Mouse (Mus musculus): Measurements from ENCODE around the gene Pml.
A peak's percentile ranks its signal among the peaks of the same experiment; 100 is the strongest.
"Not testable (repeated sequence)": the region's sequence is repeated elsewhere in the genome, so short reads cannot be mapped to it uniquely, and the experiment has no call there.

Pml gene

DNA sequence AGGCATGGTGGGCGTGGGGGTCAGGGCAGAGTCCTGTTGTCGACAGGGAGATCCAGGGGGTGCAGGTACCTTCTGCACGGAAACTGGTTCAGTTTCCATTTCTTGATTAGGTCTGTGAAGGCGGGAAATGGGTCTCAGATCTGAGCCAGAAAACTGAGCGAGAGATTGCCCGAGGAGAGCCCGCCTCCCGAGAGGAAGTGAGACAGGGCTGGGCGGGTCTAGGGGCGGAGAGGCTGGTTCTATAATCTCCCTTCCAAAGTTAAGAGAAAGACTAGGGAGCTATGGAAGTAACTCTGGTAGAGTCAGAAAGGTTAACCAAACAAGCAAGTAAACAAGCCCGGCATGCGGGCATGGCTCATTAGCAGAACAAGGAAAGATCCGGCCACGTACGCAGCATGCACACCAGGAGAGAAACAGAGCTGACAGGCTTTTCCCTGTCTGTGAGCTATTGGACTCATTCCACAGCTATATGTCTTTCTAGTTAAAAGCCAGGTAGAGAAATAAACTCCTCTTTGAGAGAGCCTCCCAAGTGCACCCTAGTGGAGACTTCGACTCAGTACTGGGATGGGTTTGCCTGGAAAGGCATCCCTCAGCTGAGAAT lies at the start of gene Pml:
Pml (minus strand) TSS at position 195 of the 601 bp plus-strand sequence.
- peak; percentile 50 to 63 for DNase-seq

DNA sequence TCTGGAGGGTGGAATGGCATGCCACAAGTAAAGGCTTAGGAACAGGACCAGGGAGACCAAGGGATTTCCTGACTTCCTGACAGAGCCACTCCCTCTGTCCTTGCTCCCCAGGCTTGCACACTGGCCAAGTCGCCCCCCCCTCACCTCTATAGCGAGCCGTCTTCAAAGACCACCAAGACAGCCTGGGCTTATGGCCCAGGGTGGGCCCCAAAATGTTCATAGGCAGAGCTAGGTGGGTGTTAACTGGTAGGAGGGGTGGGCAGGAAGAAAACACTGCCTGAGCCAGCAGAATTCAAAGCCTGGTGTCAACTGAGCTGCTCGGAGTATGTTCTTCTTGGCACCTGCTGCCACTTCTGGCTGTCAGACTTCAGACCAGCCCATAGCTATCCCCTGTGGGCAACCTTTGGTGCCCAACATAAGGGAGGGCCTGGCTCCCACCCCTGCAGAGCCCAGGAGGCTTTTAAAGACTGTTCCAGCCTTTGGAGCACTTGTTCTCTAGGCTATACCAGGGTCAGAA lies 48.4 kb upstream of the Pml start:
- no peak for DNase-seq

GRCm38 (mm10) chr9:58297065-58297464 lies 47.5 kb upstream of the Pml start:
- DNase-seq = no peak

- no peak for DNase-seq
Measured at GRCm38 (mm10) chr9:58295766-58296361, 46.3 kb upstream of the Pml start.

DNA sequence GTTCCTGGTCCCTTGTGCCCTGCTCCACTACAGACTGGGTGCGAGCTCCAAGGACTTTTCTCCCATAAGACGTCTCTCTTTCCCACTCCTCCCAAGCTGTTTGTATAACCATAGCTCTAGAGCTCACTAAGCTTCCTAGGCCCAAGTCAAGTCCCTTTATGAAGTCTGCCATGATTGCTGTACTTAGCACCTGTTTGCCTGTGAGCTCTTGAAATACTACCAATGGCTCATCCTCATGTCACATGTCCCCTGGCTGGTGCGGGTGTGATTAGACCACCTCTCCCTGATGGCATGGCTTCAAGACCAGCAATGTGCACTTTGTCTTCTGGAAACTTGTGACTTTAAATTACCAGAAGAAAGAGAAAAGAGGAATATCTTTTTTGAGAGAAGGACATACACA lies 45.8 kb upstream of the Pml start:
- DNase-seq = no peak

DNA sequence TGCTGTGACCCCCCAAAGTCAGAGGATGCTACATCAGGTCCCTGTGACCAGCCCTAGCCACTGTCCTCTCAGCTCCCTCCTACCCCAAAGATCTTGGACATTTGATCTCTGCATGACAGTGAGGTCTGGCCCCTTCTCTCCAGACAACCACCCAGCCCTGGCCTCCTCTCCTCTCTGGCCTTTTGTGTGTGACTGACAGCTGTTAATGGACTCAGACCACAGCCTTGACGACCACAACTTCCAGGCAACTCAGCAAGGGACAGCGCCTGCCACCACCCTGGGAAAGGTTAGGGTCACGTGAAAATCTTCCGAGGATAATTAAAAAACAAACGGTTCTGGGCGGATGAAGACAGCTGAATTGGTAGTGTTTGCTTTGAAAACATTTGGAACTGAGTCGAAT lies 44.9 kb upstream of the Pml start:
- no peak for DNase-seq

DNA sequence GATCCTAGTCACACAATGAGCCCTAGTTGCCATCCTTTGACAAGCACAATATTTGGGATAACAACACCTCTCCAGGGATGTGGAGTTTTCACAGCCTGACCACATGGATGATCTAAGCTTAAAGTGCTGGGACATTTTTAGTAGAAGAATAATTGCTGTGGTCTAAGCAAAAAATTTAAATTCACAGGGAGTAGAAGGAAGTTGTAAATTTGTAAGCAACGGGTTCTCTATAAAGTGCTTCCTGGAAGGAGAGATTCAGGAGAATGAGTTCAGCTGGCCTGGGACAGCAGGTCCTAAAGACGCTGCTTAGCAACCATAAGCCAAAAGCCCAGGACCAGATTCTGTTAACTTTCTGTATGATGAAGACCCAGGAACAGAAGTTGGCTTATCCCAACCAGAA lies 40.3 kb upstream of the Pml start:
- no peak for DNase-seq

- no peak for DNase-seq
Measured at GRCm38 (mm10) chr9:58289090-58289489, 39.5 kb upstream of the Pml start.

- DNase-seq = peak; percentile 54 to 61
Measured at GRCm38 (mm10) chr9:58283431-58283830, 33.8 kb upstream of the Pml start.

GRCm38 (mm10) chr9:58281597-58281996 lies 32.0 kb upstream of the Pml start:
- DNase-seq = peak; percentile 63 to 69

- peak; percentile 84 to 87 for DNase-seq
Measured at GRCm38 (mm10) chr9:58280259-58281109, 30.9 kb upstream of the Pml start.

DNA sequence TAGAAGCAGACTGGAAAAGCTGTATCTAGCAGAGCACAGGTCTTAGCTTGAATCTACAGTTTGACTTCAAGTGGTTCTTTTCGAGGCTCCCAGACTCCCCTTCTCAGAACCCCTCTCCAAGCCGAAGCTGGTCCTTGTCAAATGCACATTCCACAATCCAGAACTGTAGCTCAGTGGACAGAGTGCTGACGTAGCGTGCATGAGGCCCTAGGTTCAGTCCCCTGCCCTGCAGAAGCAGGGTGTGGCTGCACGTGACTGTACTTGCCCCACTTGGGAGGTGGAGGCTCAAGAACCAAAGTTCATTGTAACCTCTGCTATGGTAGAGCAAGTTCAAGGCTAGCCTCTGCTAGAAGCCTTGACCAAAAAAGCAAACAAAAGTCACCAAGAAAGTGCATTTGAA lies 30.2 kb upstream of the Pml start:
- DNase-seq = no peak

GRCm38 (mm10) chr9:58278821-58279723 lies 29.5 kb upstream of the Pml start:
- DNase-seq = no peak

DNA sequence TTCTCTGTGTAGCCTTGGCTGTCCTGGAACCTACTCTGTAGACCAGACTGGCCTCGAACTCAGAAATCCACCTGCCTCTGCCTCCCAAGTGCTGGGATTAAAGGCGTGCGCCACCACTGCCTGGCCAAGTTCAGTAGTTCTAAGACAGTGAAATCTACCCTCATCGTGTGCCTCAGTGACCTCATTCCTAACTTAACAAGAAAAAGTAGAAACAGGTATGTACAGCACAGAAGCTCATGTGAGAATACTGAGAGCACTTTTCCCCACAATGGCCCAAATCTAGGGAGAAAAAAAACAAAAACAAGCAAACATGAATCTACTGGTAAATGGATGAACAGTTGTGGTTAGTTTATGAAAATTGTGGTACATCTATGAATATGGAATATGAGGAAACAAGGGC lies 28.7 kb upstream of the Pml start:
- DNase-seq = no peak

GRCm38 (mm10) chr9:58276346-58276745 lies 26.8 kb upstream of the Pml start:
- DNase-seq = no peak

GRCm38 (mm10) chr9:58275797-58276196 lies 26.2 kb upstream of the Pml start:
- DNase-seq = no peak

DNA sequence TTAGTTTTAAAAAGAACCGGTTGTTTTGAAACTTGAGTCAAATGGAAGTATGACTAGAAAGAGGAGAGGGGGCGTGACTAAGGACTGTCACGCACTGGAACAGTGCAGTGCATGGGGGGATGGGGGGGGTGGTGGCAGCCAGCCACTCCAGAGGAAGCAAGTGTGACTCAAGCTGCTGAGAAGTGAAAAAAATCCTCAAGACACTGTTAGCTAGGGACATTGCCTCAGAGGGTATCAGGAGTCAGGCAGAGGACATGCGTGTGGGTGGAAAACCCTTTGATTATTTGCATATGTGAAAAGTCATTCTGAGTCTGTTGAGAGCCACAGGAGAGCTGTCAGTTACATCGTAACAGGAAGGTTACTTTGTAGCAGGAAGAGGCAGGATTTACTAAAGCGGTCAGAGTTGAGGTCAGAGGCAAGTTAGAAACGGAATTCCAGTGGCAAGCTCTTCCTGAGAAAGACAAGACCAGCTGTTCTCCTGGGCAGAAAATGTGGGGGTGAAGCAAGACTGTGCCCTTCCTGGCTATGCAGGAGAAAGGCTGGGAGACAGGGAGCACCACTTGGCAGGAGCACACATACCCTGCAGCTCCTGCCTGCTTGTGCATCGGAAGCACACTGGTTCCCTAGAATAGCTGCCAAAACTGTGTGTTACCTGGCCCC lies 25.7 kb upstream of the Pml start:
- peak; percentile 45 to 61 for DNase-seq

DNA sequence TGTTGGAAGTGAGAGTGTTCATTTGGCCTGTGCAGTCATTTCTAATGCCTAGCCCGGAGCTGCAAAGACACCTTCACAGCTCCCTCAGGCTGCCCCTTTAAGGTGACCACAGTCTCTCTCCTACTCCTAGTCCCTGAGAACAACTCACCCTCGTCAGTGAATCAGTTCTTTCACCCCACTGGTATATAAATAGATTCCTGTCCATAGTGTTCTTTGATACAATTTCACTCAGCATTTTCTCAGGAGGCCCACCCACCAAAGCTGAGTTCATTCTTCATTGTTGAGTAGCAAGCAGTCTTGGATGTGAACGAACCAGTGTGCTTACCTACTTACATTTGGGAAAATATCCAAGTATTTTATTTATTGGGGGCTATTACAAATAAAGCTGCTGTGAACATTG lies 25.0 kb upstream of the Pml start:
- no peak for DNase-seq

DNA sequence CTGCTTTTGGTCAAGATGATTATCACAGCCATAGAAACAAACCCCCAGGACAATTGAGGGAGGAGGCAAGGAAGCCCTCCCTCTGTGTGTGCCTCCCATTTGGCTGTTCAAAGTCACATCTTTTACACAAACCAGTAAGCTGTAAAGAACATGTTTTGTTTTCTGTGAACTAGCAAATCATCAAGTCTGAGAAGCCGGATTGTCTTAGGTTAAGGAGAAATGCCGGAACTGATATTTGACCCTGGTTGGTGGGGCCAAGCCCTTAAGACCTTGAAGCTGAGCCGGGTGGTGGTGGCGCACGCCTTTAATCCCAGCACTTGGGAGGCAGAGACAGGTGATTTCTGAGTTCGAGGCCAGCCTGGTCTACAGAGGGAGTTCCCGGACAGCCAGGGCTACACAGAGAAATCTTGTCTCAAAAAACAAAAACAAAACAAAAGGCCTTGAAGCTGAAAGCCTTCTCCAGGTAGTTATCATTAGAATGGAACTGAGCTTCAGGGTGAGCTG lies 24.6 kb upstream of the Pml start:
- no peak for DNase-seq

GRCm38 (mm10) chr9:58272855-58273254 lies 23.3 kb upstream of the Pml start:
- no peak for DNase-seq

GRCm38 (mm10) chr9:58272068-58272541 lies 22.5 kb upstream of the Pml start:
- DNase-seq = no peak

DNA sequence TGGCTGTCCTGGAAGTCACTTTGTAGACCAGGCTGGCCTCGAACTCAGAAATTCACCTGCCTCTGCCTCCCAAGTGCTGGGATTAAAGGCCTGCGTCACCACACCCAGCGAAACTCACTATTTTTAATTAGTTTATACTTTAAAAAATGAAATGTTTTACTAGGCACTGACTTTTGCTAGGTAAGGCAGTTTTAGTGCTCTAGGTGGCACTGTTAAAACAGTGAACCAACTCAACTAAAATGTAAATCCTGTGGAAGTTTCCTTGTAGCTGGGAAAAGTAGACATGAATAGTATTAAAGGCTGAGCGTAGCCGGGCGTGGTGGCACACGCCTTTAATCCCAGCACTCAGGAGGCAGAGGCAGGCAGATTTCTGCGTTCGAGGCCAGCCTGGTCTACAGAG lies 22.0 kb upstream of the Pml start:
- not testable (repeated sequence) for DNase-seq

All from cerebellum, postnatal 14 days (tissue).